Mouse (Mus musculus): Measurements from ENCODE around the gene Spryd3.
A peak's percentile ranks its signal among the peaks of the same experiment; 100 is the strongest.
"Not testable (repeated sequence)": the region's sequence is repeated elsewhere in the genome, so short reads cannot be mapped to it uniquely, and the experiment has no call there.

The Spryd3 gene

GRCm38 (mm10) chr15:102136129-102136758, at the start of gene Spryd3:
Spryd3 (minus strand) TSS chr15:102136234.
- peak; percentile 98 for DNase-seq

GRCm38 (mm10) chr15:102183076-102183475, 47.0 kb upstream of the Spryd3 start:
- DNase-seq = no peak

GRCm38 (mm10) chr15:102179924-102180323, 43.9 kb upstream of the Spryd3 start:
- no peak for DNase-seq

- no peak for DNase-seq
Observed at GRCm38 (mm10) chr15:102179106-102179505, 43.1 kb upstream of the Spryd3 start.

- peak; percentile 82 for DNase-seq
Observed at GRCm38 (mm10) chr15:102178279-102178678, 42.2 kb upstream of the Spryd3 start.

- DNase-seq = peak; percentile 10
Observed at GRCm38 (mm10) chr15:102177417-102177816, 41.4 kb upstream of the Spryd3 start.

GRCm38 (mm10) chr15:102176571-102177316, 40.7 kb upstream of the Spryd3 start:
- DNase-seq = no peak

- DNase-seq = no peak
Observed at GRCm38 (mm10) chr15:102175736-102176319, 39.8 kb upstream of the Spryd3 start.

GRCm38 (mm10) chr15:102173581-102173980, 37.5 kb upstream of the Spryd3 start:
- no peak for DNase-seq

- DNase-seq = no peak
Observed at GRCm38 (mm10) chr15:102169064-102169463, 33.0 kb upstream of the Spryd3 start.

- DNase-seq = no peak
Observed at GRCm38 (mm10) chr15:102167620-102168021, 31.6 kb upstream of the Spryd3 start.

- DNase-seq = no peak
Observed at GRCm38 (mm10) chr15:102165468-102166100, 29.6 kb upstream of the Spryd3 start.

GRCm38 (mm10) chr15:102163900-102164693, 28.1 kb upstream of the Spryd3 start:
- DNase-seq = no peak

GRCm38 (mm10) chr15:102160415-102161060, 24.5 kb upstream of the Spryd3 start:
- DNase-seq = no peak

GRCm38 (mm10) chr15:102156836-102157235, 20.8 kb upstream of the Spryd3 start:
- DNase-seq = no peak

GRCm38 (mm10) chr15:102155006-102155405, 19.0 kb upstream of the Spryd3 start:
- not testable (repeated sequence) for DNase-seq

- DNase-seq = no peak
Observed at GRCm38 (mm10) chr15:102152646-102153045, 16.6 kb upstream of the Spryd3 start.

- DNase-seq = no peak
Observed at GRCm38 (mm10) chr15:102150301-102151135, 14.5 kb upstream of the Spryd3 start, which contains the start of gene Soat2. Soat2 (plus strand) TSS chr15:102150526.

- DNase-seq = no peak
Observed at GRCm38 (mm10) chr15:102149561-102149960, 13.5 kb upstream of the Spryd3 start.

- DNase-seq = no peak
Observed at GRCm38 (mm10) chr15:102147674-102148402, 11.8 kb upstream of the Spryd3 start.
